Mouse (Mus musculus) forebrain, embryonic 14.5 days (tissue): Measurements from ENCODE around the gene Cdkl1. TPM values are rescaled to one million over a fixed set of nuclear protein-coding genes. Genes with fewer than 3 reads are reported as not detected.
A peak's percentile ranks its signal among the peaks of the same experiment; 100 is the strongest.

Experiments
- ATAC-seq: fragments of 200-750 bp; cut with Nextera tagmentation; 2 replicates; pipeline ENCODE4 v1.8.0; 2017; ENCODE audit warnings: mild to moderate bottlenecking, moderate library complexity
- DNase-seq: peaks from one replicate; pipeline ENCODE4 v3.0.0-alpha.2; 2015; ENCODE audit warnings: low spot score
- H3K27ac ChIP-seq: fragments of 300-500 bp; sonication (generic); 2 replicates; pipeline ENCODE4 v1.5.1; 2014; ENCODE audit warnings: low read depth, mild to moderate bottlenecking, control low read depth, low read length, moderate library complexity
- H3K27me3 ChIP-seq: fragments of 300-500 bp; sonication (generic); replicated peaks from 2 replicates; pipeline ENCODE4 v1.6.1; 2014; ENCODE audit warnings: low read length, control low read depth, mixed read lengths; ENCODE audit not compliant: control insufficient read depth, insufficient read depth
- H3K36me3 ChIP-seq: fragments of 300-500 bp; sonication (generic); 2 replicates; pipeline ENCODE4 v1.6.1; 2014; ENCODE audit warnings: low read length, control low read depth; ENCODE audit not compliant: control insufficient read depth, insufficient read depth
- H3K4me1 ChIP-seq: fragments of 300-500 bp; sonication (generic); 2 replicates; pipeline ENCODE4 v1.6.1; 2014; ENCODE audit warnings: antibody characterized with exemption, low read length, control low read depth; ENCODE audit not compliant: control insufficient read depth, insufficient read depth
- H3K4me2 ChIP-seq: fragments of 300-500 bp; sonication (generic); 2 replicates; pipeline ENCODE4 v1.6.1; 2014; ENCODE audit warnings: mild to moderate bottlenecking, control low read depth, low read length
- H3K4me3 ChIP-seq: fragments of 300-500 bp; sonication (generic); 2 replicates; pipeline ENCODE4 v1.5.1; 2014; ENCODE audit warnings: low read depth, low read length, control low read depth
- H3K9ac ChIP-seq: fragments of 300-500 bp; sonication (generic); 2 replicates; pipeline ENCODE4 v1.6.1; 2014; ENCODE audit warnings: mild to moderate bottlenecking, low read length, control low read depth, moderate library complexity
- H3K9me3 ChIP-seq: fragments of 300-500 bp; sonication (generic); replicated peaks from 2 replicates; pipeline ENCODE4 v1.6.1; 2016; ENCODE audit warnings: low read length, control low read depth, mixed read lengths; ENCODE audit not compliant: control insufficient read depth
- WGBS: fragments of 180-500 bp; shearing (Covaris S2); extraction: QIAGEN DNeasy Blood & Tissue Kit; methylation state at CpG from one replicate; pipeline ENCODE4 v1.1.7; 2014; 5-methylcytosine and 5-hydroxymethylcytosine counted together
- polyA plus RNA-seq: library from polyadenylated mRNA; unstranded; fragments of >200 nt; fragmentation: Nextera tagmentation; extraction: Ambion mirVana; gene quantifications from 2 replicates; pipeline ENCODE4 v1.2.1, GENCODE M21; 2014

Gene Cdkl1
- polyA plus RNA-seq, 1 experiment from 2014 or later, result 4.1 TPM

- H3K27me3 ChIP-seq, result no peaks in the 10 kb centered on the region
- no peak overlapping the region for H3K9ac ChIP-seq
- ATAC-seq, result no peak
- H3K4me2 ChIP-seq, result peak overlapping the region; percentile 35; the same call in 1 of the 2 replicates
- 63% methylated on average over 7 of the region's 7 CpGs for WGBS
- no peaks in the 10 kb centered on the region for H3K9me3 ChIP-seq
- no peak overlapping the region for H3K27ac ChIP-seq
- DNase-seq, result no peak
- H3K4me1 ChIP-seq, result 0 out of 2 replicates have a peak, but pooled peaks cover 9% of the 10 kb centered on the region
- H3K4me3 ChIP-seq, result no peak overlapping the region
- H3K36me3 ChIP-seq, result no peaks in the 10 kb centered on the region
Measured at GRCm38 (mm10) chr12:69759267-69759885, 31.7 kb downstream of the Cdkl1 start.

GRCm38 (mm10) chr12:69758221-69759185 lies 32.6 kb downstream of the Cdkl1 start:
- Histone ChIP-seq H3K36me3 (no peaks in the 10 kb centered on the region), H3K9ac (no peak overlapping the region), H3K27ac (no peak overlapping the region), H3K4me3 (no peak overlapping the region), H3K9me3 (no peaks in the 10 kb centered on the region), H3K27me3 (no peaks in the 10 kb centered on the region), H3K4me1 (0 out of 2 replicates have a peak, but pooled peaks cover 9% of the 10 kb centered on the region), H3K4me2 (peak overlapping the region; percentile 35)
- 12% methylated on average over 22 of the region's 22 CpGs for WGBS
- DNase-seq (peak; percentile 46), ATAC-seq (peak; percentile 35)

DNA sequence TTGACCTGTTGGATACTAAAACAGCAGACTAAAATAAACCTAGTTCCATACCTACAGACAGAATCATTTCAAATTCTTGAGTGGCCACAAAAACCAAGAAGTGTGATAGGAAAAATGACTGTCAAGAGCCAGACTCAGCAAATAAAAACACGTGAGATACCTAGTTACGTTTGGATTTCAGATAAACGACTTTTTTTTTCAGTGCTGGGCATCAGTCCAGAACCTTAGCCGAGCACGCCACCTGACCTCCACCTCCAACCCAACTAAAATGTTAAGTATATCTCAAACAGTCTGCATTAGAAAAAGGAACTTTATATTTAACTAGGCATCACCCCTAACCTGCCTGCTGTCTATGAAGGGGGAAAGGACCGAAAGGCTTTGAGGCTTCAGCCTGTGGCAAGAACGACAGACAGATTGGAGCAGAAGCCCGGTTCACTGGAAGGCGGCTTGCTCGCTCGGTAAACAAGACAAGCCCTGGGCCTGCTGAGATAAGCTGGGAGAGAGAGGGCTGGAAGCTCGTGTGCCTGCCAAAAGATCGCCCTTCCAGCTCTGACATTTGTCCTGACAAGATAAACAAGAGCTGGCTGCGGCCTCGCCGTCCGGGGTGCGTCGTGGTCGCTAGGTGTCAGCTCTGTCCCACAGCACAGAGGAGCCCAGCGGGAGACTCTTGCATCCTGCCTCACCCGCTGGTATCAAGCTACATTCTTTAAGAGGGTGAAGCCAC lies 33.5 kb downstream of the Cdkl1 start:
- Histone ChIP-seq H3K36me3 (no peaks in the 10 kb centered on the region), H3K27me3 (no peaks in the 10 kb centered on the region), H3K4me2 (peak overlapping the region; percentile 35), H3K4me1 (0 out of 2 replicates have a peak, but pooled peaks cover 9% of the 10 kb centered on the region), H3K9ac (peak overlapping the region; percentile 38; the same call in 1 of the 2 replicates), H3K9me3 (no peaks in the 10 kb centered on the region), H3K27ac (no peak overlapping the region), H3K4me3 (no peak overlapping the region)
- 13% methylated on average over 22 of the region's 22 CpGs for WGBS
- ATAC-seq, result peak; percentile 90
- DNase-seq, result peak; percentile 75

DNA sequence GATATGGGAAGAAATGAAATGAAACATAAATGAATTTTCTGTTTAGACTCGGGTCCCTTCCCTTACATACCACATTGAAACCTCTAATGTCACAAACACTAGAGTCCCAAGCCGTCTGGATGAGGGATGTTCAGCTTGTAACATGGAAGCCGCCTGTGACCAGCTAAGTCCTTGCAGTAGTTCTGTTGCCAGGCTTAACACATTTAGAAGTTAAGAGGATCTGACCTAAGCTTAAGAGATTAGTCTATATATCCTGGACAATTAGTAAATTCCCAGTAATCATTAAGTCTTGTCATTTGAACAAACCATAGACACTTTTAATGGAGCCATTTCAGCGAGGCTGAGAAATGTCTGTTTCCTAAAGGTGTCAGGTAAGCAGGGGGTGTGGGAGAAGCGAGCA lies 35.1 kb downstream of the Cdkl1 start:
- Histone ChIP-seq H3K36me3 (no peaks in the 10 kb centered on the region), H3K27ac (no peak overlapping the region), H3K4me3 (no peak overlapping the region), H3K9me3 (no peaks in the 10 kb centered on the region), H3K27me3 (no peaks in the 10 kb centered on the region), H3K4me1 (0 out of 2 replicates have a peak, but pooled peaks cover 9% of the 10 kb centered on the region), H3K9ac (no peak overlapping the region), H3K4me2 (no peak overlapping the region)
- 77% methylated on average over 5 of the region's 5 CpGs for WGBS
- DNase-seq (no peak), ATAC-seq (no peak)

- 87% methylated on average over 5 of the region's 5 CpGs for WGBS
- 0 out of 2 replicates have a peak, but pooled peaks cover 8% of the 10 kb centered on the region for H3K4me1 ChIP-seq
- H3K9ac ChIP-seq, result no peak overlapping the region
- H3K36me3 ChIP-seq, result no peaks in the 10 kb centered on the region
- H3K27me3 ChIP-seq, result no peaks in the 10 kb centered on the region
- ATAC-seq (no peak), DNase-seq (no peak)
- no peak overlapping the region for H3K4me2 ChIP-seq
- H3K4me3 ChIP-seq, result no peak overlapping the region
- no peaks in the 10 kb centered on the region for H3K9me3 ChIP-seq
- H3K27ac ChIP-seq, result no peak overlapping the region
Measured at GRCm38 (mm10) chr12:69753936-69754335, 37.1 kb downstream of the Cdkl1 start.

DNA sequence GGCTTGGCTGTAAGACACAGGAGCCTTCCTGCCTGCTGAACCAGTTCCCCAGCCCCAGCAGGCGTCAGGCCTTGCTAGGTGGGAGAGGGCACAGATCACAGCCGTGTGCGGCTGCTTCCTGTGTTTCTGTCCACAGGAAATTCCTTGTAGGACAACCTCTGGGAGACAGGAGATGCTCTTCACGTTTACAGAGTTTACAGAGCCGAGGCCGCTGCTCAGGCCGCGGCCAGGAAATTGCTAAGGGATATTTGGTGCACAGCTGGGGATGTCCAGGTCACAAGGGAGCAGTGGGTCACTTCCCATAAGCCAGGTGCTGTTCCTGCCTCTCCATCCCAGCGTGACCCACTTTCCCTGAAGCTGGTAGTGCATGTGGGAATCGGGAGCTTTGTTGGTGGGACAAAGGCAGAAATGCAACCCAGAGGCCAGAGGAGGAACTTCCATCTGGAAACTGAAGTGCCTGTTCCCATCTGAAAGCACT lies 39.2 kb downstream of the Cdkl1 start:
- Histone ChIP-seq H3K27me3 (no peaks in the 10 kb centered on the region), H3K4me3 (no peak overlapping the region), H3K36me3 (no peaks in the 10 kb centered on the region), H3K9me3 (no peaks in the 10 kb centered on the region), H3K4me1 (no peaks in the 10 kb centered on the region), H3K9ac (no peak overlapping the region; the same call in 1 of the 2 replicates), H3K27ac (no peak overlapping the region), H3K4me2 (no peak overlapping the region)
- 40% methylated on average over 10 of the region's 10 CpGs for WGBS
- ATAC-seq, result no peak
- no peak for DNase-seq

GRCm38 (mm10) chr12:69744138-69744537 lies 46.9 kb downstream of the Cdkl1 start:
- ATAC-seq (no peak), DNase-seq (no peak)
- H3K4me3 ChIP-seq, result no peak overlapping the region
- no peaks in the 10 kb centered on the region for H3K36me3 ChIP-seq
- WGBS, result 94% methylated on average over 5 of the region's 5 CpGs
- no peaks in the 10 kb centered on the region for H3K9me3 ChIP-seq
- H3K27me3 ChIP-seq, result no peaks in the 10 kb centered on the region
- H3K4me1 ChIP-seq, result no peaks in the 10 kb centered on the region
- no peak overlapping the region for H3K27ac ChIP-seq
- no peak overlapping the region for H3K9ac ChIP-seq
- no peak overlapping the region for H3K4me2 ChIP-seq

- Histone ChIP-seq H3K4me3 (no peak overlapping the region), H3K9ac (no peak overlapping the region), H3K4me2 (no peak overlapping the region), H3K27me3 (no peaks in the 10 kb centered on the region), H3K27ac (no peak overlapping the region), H3K36me3 (no peaks in the 10 kb centered on the region), H3K4me1 (no peaks in the 10 kb centered on the region), H3K9me3 (no peaks in the 10 kb centered on the region)
- no peak for DNase-seq
- no peak for ATAC-seq
- 92% methylated on average over 5 of the region's 5 CpGs for WGBS
Measured at GRCm38 (mm10) chr12:69741965-69742364, 49.1 kb downstream of the Cdkl1 start.
